Mouse (Mus musculus) gastrocnemius, postnatal 4 days (tissue): Measurements from ENCODE around the gene Gstp1. TPM values are rescaled to one million over a fixed set of nuclear protein-coding genes. Genes with fewer than 3 reads are reported as not detected.
"Not testable (repeated sequence)": the region's sequence is repeated elsewhere in the genome, so short reads cannot be mapped to it uniquely, and the experiment has no call there.

Experiments used
- DNase-seq, 2 experiments: peaks; one replicate each; pipeline ENCODE4 v3.0.0; 2021 to 2022; ENCODE audit warnings: low spot score in 2 of 2, mixed read lengths in 2 of 2
- total RNA-seq, 2 experiments: library from RNA; stranded (reverse); gene quantifications; 2 replicates each; pipeline ENCODE4 v1.2.3; 2021

Gstp1 gene
- total RNA-seq, 2 experiments from 2014 or later: 205 to 221 TPM

DNA sequence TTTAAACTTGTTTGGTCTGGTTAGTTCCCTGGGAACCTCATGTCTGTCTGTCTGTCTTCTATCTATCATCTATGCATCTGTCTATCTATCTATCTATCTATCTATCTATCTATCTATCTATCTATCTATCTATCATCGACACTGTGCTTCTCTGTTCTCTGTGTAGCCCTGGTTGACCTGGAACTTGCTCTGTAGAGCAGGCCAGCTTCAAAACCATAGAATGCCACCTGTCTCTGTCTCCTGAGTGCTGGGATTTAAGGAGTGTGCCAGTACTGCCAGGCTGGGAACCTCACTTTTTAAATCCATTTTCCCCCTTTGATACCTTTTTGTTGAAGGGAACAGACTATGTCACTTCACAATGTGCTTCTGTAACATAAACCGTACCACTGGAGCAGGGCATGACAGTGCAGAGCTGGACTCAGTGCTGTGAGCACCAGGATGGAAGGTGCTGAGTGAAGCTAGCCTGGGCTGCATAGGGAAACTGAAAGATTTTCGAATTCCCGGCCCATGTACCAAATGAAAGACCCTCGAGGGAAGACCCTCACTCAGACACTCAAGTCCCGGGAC lies 23.2 kb upstream of the Gstp1 start:
- no peak for DNase-seq

DNA sequence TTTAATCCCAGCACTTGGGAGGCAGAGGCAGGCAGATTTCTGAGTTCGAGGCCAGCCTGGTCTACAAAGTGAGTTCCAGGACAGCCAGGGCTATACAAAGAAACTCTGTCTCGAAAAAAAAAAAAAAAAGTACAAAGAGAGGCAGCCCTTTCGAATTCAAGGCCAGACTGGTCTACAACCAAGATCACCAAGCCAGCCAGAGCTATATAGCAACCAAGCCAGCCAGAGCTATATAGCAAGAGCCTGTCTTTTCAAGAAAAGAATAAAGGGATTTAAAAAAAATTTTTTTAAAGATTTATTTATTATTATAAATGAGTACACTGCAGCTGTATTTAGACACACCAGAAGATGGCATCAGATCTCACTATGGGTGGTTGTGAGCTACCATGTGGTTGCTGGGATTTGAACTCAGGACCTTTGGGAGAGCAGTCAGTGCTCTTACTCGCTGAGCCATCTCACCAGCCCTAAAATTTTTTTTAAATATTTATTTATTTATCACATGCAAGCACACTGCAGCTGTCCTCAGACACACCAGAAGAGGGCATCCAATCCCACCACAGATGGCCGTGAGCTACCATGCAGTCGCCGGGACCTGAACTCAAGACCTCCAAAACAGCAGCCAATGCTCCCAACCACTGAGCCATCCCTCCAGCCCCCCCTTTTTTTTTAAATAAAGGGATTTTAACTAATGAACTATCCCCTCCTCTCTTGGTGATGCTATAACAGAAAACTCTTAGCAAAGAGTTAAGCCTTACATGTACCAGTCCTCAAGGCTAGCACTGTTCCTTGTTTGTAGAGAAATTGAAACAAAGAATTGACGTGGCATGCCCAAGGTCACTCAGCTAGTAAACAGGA lies 22.5 kb upstream of the Gstp1 start:
- not testable (repeated sequence) for DNase-seq

DNA sequence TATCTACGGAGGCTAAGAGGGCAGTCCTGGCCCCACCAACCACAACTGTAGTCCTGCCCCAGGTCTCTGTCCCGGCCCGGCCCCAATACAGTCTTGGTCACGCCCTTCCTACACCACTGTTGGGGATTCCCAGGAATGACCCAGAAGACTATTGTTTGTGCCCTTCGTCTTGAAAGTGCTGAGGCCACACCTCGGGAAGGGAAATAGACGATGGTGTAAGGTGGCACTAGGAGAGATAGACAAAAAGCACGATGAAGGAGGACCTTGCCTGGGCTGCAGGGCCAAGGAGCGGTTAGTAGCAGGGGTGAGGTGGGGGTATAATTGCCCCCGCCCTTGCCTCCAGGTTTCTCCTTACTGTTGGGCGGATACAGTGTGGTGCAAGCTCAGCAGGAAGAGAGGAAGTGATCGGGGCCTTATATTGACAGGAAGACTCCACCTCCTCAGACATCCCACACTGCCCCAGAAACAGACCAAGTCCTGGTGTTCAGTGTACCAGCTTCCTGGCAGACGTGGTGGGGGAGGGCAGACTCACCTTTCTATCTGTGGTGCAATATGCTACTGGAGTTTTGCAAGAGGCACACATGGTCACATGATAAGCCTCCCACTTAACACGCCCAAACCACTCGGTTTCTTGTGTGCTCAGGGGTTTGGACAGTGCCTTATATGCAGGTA lies 21.4 kb upstream of the Gstp1 start, which contains the start of gene Gstp3:
Gene Gstp3 (minus strand): TSS at position 501 of the 672 bp plus-strand sequence.
- DNase-seq: no peak

DNA sequence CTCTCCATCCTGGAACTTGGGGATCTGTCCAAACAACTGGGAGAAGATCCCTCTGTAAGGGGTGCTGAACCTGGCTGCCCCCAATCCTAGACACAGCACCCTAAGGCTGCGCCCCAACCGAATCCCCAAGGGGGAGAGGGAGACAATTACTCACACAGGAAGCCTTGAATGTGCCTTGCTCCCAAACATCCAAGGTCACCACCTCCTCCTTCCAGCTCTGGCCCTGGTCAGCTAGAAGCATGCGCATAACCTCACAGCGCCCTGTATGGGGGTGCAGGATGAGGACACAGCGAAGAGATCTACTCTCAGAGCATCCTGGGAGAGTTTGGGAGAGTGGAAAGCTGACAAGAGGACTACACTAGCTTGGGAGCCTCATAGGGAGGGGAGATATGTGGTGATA lies 20.8 kb upstream of the Gstp1 start:
- DNase-seq: no peak

DNA sequence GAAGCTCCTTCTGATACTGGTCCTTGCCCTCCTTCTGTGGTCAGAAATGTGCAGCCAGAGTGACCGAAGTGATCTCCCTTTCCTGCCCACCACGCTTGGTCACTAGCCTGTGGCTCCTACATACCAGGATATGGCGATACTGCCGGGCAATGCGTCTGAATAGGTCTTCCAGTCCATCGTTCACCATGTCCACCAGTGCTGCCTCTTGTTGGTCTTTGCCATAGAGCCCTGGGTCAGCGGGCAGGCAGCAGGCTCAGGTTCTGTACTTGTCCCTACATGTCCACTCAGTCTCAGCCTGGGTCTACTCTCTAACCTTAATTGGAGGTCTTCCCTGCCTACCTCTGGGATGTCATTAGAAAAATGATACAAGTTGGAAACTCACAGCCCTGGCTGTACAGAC lies 20.2 kb upstream of the Gstp1 start:
- no peak for DNase-seq

DNA sequence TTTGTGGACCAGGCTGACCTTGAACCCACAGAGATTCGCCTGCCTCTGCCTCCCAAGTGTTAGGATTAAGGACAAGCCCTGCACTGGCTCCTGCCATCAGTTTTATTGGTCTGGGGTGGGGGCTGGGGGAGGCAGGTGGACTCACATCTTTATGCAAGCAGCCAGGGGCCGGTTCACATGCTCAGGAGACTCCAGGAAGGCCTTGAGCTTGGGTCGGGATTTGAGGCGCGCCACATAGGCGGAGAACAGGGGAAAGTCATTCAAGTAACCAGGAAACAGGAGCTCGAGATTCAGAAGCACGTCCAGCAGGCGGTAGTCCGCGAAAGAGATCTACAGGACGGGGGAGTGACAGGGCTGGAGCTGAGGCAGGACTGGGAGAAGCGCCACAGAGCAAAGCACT lies 19.6 kb upstream of the Gstp1 start:
- DNase-seq: no peak

DNA sequence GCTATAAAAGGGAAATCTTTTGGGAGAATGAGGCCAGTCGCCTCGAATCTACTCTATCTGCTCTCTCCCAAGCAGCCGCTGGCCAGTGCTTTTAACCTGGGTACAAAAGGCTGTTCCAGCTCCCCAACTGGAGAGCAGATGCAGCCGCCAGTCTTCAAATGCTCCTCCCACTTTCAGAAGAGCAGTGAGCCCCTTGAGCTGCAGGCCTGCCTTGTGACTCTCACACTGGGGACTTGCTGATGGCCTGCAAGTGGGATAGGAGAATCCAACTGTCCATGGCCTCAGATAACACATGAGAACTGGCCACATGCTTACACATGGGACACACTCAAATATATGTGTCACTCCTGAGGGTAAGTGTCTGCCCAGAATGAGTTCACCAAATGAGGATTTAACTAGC lies 18.9 kb upstream of the Gstp1 start:
- no peak for DNase-seq

DNA sequence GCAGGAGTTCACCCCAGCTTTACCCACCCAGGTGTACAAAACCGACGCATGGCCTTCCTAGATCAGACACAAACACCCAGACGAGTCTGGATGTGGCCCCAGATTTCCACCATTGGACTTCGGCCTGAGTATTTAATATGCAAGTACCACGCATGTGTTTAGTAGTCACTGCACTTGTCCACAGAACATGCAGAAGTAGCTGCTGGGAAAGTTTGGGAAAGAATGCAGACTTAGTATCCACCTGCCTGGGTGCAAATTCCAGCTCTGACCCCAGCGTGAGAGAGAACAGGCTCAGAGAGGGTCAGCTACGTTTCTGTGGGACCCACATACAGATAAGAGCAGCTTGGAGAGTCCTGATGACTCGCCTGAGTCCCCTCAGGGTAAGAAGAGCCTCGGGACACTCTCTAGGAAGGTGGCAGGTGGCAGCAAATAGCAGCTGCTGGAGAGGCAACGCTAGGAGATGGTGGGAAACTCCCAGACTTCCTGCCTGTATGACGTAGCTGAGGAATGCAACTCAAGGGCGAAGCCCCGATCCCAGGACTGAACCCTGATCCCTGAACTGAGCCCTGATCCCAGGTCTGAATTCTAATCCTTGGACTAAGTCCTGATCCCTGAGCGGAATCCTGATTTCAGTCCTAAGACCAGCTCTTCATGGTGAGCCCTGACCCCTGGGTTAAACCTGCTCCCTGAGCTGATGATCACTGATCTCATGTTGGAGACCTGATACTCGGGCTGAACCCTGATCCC lies 18.3 kb upstream of the Gstp1 start:
- DNase-seq: no peak

DNA sequence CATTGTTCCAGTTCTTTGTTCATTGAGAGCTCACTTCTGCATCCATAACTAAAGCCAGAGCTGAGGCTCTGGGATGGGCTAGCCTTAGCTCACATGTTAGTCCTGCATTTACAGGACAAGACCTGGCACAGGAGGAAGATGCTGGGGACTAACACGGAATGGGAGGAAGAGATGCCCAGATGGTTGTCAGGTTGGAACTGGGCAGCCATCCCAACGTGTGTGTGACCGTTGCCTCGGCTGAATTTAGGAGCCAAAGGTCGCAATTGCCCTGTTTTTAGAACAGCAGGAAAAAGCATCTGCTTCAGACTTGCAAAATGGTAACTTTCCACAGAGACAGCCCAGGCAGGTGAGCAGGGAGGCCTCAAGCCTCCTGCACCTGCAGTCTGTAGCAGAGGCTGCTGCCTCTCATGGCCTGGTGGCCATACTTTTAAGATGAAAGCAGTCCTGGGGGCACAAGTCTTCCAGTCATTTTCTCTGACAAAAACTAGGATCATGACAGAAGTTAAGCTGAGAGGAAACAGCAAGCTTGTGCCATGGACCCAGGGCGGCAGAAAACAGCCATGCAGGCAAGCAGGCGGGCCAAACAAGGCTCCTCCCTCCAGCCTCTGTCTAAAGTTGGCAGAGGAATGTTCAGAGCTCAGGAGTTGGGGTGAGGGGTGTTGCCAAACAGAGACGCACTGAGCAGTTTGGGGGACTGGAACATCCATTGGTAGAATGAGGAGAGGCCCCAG lies 17.6 kb upstream of the Gstp1 start:
- DNase-seq: no peak

DNA sequence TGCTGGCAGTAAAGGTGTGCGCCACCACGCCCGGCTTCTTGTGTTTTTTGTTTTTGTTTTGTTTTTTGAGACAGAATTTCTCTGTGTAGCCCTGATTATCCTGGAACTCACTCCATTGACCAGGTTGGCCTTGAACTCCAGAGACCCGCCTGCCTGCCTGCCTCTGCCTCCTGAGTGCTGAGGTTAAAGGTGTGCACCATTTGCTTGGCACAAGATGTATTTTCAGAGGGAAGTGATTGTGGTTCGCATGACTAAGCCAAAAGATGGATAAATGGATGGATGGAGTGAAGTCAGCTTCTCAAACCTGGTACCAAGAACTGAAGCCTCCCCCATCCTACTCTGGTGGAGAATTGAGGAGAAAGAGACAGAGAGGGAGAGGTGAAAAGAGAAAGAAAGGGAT lies 16.8 kb upstream of the Gstp1 start:
- DNase-seq: no peak

DNA sequence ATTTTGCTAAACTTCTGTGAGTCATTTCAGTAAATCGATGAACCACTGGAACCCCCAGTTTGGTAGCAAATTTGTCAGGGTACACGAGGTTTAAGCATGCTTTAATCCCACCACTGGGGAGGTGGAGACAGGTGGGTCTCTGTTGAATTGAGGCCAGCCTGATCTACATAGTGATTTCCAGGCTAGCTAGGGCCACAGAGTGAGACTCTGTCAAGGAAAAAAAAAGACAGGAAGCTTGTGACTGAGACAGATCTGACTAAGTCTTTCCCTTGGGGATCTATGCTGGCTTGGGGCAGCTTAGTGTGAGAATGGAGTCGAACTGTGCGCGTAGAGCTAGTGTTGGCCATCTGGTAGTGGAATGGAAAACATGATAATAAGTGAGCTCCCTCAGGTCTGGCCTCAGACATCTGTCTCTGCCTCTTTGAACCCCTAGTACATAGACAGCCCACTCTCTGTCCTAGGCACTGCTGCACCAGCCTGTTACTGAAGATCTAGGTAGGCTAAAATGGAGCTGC lies 14.8 kb upstream of the Gstp1 start:
- no peak for DNase-seq

DNA sequence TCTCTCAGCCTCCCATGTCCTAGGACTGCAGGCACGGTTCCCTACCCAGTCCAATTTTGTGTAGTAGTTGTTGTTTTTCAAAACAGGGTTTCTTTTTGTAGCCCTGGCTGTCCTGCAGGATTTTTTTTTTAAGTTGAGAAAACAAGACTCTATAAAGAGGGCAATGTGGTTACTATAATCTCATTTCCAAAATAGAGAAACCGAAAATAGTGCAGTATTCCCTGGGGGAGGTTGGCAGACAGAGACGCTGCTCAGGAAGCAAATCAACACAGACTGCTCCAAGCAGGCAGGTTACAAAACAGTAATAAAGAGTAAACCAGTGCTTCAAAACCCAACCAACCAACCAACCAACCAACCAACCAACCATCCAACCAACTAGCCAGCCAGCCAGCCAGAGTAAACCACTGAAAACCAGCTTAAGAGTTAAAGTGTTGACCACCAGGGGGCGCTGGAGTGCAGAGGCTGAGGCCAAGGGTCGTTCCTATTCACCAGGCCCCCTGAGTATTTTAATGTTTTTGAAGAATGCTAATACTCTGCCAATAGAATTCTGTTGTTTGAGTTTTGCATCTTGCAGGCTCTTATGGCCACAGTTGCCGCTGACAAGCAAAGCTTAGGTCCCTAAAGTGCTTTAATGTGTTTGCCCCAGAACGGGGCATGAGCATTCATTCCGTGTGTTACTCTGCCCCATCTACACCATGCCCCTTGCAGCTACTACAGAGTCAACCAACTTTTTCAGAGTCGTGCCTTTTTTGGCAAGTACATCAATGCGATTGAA lies 14.1 kb upstream of the Gstp1 start:
- DNase-seq: peak; percentile 70 to 80

DNA sequence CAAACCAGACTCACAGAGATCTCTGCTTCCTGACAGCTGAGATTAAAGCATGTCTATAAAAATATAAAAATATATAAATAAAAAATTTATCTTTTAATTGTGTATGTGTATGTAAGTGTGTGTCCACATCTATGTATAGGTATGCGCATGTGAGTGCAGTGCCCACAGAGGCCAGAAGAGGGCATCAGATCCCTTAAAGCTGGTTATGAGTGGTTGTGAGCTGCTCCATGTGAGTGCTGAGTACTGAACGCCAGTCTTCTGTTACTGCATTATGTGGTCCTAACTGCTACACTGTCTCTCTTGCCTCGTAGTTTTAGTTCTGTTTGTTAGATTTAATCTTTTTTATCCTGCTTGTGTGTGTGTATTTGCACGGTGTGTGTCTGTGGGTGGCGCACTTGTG lies 13.2 kb upstream of the Gstp1 start:
- DNase-seq: no peak

DNA sequence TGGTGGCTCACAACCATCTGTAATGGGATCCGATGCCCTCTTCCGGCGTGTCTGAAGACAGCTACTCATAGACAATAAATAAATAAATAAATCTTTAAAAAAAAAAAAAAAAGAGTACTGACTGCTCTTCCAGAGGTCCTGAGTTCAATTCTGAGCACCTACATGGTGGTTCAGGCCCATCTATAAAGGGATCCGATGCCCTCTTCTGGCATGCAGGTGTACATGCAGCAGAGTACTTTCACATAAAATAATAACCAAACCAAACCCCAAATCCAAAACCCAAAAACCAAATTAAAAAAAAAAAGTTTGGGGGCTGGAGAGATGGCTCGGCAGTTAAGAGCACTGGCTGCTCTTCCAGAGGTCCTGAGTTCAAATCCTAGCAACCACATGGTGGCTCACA lies 11.3 kb upstream of the Gstp1 start:
- not testable (repeated sequence) for DNase-seq

DNA sequence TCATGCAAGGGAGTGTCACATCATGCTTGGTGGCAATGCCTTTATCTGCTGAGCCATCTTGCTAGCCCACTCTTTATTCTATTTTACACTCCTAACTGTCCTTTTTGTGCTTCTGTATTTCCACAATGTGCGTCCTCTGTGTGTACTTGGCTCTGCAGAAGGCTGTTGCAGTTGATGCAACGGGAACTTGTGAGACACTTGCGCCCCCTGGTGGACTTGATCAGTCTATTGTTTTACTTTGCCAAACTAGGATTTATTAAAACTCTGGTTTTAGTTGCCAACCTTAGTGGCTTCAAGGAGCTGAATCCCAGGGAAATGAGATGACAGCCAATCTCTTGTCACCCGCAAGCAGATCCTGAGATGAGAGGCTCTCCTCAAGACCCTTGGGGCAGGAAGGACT lies 10.1 kb upstream of the Gstp1 start:
- peak; percentile 77 to 87 for DNase-seq

DNA sequence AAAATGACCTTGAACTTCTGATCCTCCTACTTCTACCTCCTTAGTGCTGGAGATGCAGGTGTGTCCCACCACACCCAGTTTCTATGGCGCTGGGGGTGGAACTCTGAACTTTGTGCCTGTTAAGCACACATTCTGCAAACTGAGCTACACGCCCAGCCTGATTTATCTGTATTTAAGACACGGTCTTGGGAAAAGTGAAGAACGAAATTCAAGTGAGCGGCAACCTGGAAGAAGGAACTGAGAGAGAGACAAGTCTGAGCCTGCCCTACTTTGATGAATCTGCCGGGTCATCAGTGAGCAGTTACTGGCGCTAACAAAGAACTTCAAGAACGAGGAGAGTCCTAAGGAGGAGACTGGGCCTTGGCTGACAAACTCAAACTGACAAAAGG lies 9.1 kb upstream of the Gstp1 start:
- no peak for DNase-seq

DNA sequence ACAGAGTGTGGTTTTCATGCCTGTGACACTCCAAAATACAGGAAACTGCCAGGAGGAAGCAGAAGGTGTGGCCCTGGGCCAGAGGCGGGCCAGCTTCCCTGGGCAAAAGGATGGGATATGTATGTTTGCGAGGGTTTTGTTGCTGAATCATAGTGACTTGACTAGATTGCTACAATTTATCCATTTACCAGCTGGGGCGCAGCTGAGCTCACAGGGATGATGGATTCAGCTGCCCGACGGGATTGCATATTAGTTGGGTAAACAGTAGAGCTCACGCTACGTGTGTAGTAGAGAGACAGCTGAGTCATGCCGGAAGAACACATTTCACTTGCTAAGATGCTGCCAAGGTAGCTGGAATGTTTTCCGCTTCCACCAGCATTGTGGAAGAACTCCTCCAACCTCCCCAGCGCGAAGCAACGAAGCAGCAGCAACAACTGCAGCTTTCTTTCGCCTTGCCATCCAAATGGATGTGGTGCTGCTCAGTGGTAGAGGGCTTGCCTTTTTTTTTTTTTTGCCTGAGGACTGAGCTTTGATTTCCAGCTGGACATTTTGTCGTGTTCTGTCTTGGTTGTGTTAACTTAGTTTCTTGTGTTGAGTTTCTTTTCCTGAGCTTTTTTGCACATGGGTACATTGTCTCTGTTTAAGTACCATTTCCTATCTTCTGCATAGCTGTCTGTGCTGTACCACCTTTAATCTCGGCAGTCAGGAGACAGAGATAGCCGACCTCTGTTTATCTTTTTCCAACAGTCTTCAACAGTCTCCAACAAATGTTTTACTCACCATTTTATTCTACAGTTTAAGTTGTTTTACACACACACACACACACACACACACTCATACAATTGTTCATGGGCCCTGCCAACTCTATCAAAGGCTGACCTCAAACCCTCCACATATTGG lies 8.4 kb upstream of the Gstp1 start, which contains the start of gene Gstp2:
Gene Gstp2 (minus strand): TSS at position 58 of the 900 bp plus-strand sequence.
- DNase-seq: peak in 1 of 2 experiments; percentile 73

DNA sequence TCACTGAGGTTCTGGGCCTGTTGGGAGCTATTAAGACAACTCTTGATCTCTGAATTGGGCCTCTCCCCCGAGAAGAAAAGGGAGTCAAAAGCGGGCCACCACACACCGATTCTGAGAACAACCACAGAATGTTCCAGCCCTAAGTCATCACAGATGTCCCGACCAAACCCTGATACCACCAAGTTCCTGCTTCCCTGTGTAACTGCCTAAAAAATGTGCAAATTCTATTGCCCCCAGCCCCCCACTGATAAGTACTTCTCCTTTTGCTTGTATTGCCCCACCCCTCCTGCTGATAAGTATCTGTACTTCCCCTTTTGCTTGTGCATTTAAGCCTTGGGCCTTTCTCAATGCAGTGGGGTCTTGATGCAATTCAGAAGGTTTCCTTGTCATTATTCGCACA lies 6.3 kb upstream of the Gstp1 start:
- DNase-seq: not testable (repeated sequence)

DNA sequence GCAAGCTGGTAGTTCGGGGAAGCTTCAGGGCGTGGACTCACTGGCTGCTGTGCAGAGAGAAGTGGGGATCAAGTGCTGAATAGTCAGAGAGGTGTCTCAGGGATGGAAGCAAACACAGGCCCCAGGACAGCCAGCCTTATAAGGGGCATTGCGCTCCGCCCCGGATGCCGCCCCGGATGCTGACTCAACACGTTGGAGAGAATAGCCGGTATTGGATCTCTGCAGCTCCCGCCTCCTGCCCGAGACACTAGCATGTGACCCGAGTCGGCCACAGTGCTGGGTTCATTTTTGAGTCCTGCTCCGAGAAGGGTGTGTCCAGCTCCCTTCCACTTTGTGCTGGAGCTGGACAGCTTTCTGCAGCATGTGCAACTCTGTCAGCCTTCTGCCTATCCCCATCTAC lies 4.3 kb upstream of the Gstp1 start:
- peak in 1 of 2 experiments; percentile 27 for DNase-seq
